Mouse (Mus musculus) heart, embryonic 13.5 days (tissue): ENCODE results near the gene Rasl10b. TPM values are rescaled to one million over a fixed set of nuclear protein-coding genes. Genes with fewer than 3 reads are reported as not detected.
A peak's percentile ranks its signal among the peaks of the same experiment; 100 is the strongest.

Source experiments
- ATAC-seq: fragments of 200-750 bp; cut with Nextera tagmentation; 2 replicates; pipeline ENCODE4 v1.8.0; 2017; ENCODE audit warnings: moderate TSS enrichment; ENCODE audit not compliant: insufficient number of reproducible peaks, low FRiP score, low TSS enrichment; ENCODE audit errors: extremely low read depth
- H3K27ac ChIP-seq: fragments of 300-500 bp; sonication (generic); replicated peaks from 2 replicates; pipeline ENCODE4 v1.5.1; 2015; ENCODE audit warnings: moderate library complexity, mild to moderate bottlenecking, inconsistent platforms
- H3K27me3 ChIP-seq: fragments of 300-500 bp; sonication (generic); replicated peaks from 2 replicates; pipeline ENCODE4 v1.6.1; 2015; ENCODE audit warnings: mild to moderate bottlenecking, inconsistent platforms
- H3K36me3 ChIP-seq: fragments of 300-500 bp; sonication (generic); 2 replicates; pipeline ENCODE4 v1.6.1; 2015; ENCODE audit warnings: mild to moderate bottlenecking, inconsistent platforms
- H3K4me1 ChIP-seq: fragments of 300-500 bp; sonication (generic); 2 replicates; pipeline ENCODE4 v1.6.1; 2015; ENCODE audit warnings: inconsistent platforms
- H3K4me2 ChIP-seq: fragments of 300-500 bp; sonication (generic); 2 replicates; pipeline ENCODE4 v1.6.1; 2015; ENCODE audit warnings: inconsistent platforms, mild to moderate bottlenecking, moderate library complexity
- H3K4me3 ChIP-seq: fragments of 300-500 bp; sonication (generic); 2 replicates; pipeline ENCODE4 v1.5.1; 2015; ENCODE audit warnings: moderate library complexity, mild to moderate bottlenecking, inconsistent platforms
- H3K9ac ChIP-seq: fragments of 300-500 bp; sonication (generic); 2 replicates; pipeline ENCODE4 v1.6.1; 2015; ENCODE audit warnings: inconsistent platforms, mild to moderate bottlenecking, moderate library complexity
- H3K9me3 ChIP-seq: fragments of 300-500 bp; sonication (generic); 2 replicates; pipeline ENCODE4 v1.6.1; 2016; ENCODE audit warnings: inconsistent platforms
- WGBS: fragments of 180-500 bp; shearing (Covaris S2); methylation state at CpG from one replicate; pipeline ENCODE4 v1.1.7; 2015; ENCODE audit warnings: mixed read lengths; 5-methylcytosine and 5-hydroxymethylcytosine counted together
- polyA plus RNA-seq: library from polyadenylated mRNA; unstranded; fragments of >200 nt; fragmentation: Nextera tagmentation; extraction: Ambion mirVana; gene quantifications from 2 replicates; pipeline ENCODE4 v1.2.1, GENCODE M21; 2015

Gene Rasl10b
- polyA plus RNA-seq, 1 experiment from 2014 or later = 7.2 TPM

DNA sequence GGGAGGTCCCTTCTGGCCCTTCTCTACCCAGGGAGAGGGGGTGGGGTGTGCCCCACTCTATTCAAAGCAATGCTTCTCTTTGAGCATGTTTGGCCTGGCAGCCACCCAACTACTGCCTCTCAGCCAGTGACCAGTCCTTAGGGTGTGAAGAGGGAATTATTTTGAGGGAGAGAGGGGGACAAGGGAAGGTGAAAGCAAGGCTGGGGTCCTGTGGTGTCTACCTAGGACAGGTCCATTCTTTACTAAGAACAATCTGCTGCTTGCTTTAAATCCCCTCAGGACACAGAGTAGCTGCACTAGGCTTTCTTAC lies 39.9 kb downstream of the Rasl10b start:
- 0 out of 2 replicates have a peak, but pooled peaks cover 3% of the 10 kb centered on the region for H3K36me3 ChIP-seq
- H3K9ac ChIP-seq = 0 out of 2 replicates have a peak overlapping the region, but pooled peaks have one; percentile 15
- H3K27ac ChIP-seq = peak overlapping the region; percentile 75
- no peaks in the 10 kb centered on the region for H3K9me3 ChIP-seq
- H3K4me3 ChIP-seq = no peak overlapping the region
- H3K27me3 ChIP-seq = peaks cover 36% of the 10 kb centered on the region
- peak overlapping the region; percentile 16; the same call in 1 of the 2 replicates for H3K4me2 ChIP-seq
- peaks cover 53% of the 10 kb centered on the region for H3K4me1 ChIP-seq
- peak; percentile 45 for ATAC-seq

DNA sequence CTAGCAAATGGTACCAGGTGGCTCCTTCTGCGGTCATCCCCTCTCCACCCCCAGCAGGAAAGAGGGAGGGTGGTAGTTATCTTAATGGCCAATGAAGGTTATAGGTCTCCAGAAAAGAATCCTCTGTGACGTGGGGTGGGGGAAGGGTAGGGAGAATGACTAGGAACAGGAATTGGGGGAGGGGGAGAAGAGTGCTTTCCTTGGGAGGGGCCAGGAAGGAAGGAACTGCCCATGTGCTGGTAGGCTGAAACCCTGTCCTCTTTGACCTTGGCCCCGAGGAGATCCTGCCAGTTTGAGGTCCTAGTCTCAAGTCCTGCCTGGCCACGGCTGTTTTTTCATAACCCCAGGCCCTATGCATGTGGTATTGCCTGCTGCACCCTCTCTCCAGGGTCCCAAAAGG lies 40.4 kb downstream of the Rasl10b start:
- peaks cover 53% of the 10 kb centered on the region for H3K4me1 ChIP-seq

GRCm38 (mm10) chr11:83450550-83450949 lies 41.6 kb downstream of the Rasl10b start:
- no peaks in the 10 kb centered on the region for H3K9me3 ChIP-seq
- no peak overlapping the region for H3K4me3 ChIP-seq
- H3K9ac ChIP-seq = no peak overlapping the region
- H3K4me1 ChIP-seq = peaks cover 58% of the 10 kb centered on the region
- no peak overlapping the region for H3K4me2 ChIP-seq
- H3K36me3 ChIP-seq = 0 out of 2 replicates have a peak, but pooled peaks cover 3% of the 10 kb centered on the region
- 30% methylated on average over 1 of the region's 1 CpGs for WGBS
- H3K27ac ChIP-seq = no peak overlapping the region
- ATAC-seq = no peak
- peaks cover 19% of the 10 kb centered on the region for H3K27me3 ChIP-seq

More for the DNA sequence above, 40.4 kb downstream of the Rasl10b start:
- H3K36me3 ChIP-seq = 0 out of 2 replicates have a peak, but pooled peaks cover 3% of the 10 kb centered on the region
- H3K4me3 ChIP-seq = no peak overlapping the region
- ATAC-seq = no peak
- no peaks in the 10 kb centered on the region for H3K9me3 ChIP-seq
- no peak overlapping the region for H3K4me2 ChIP-seq
- peaks cover 32% of the 10 kb centered on the region for H3K27me3 ChIP-seq
- WGBS = 32% methylated on average over 4 of the region's 4 CpGs
- H3K9ac ChIP-seq = 0 out of 2 replicates have a peak overlapping the region, but pooled peaks have one; percentile 33
- peak overlapping the region; percentile 75 for H3K27ac ChIP-seq

GRCm38 (mm10) chr11:83451281-83451680 lies 42.3 kb downstream of the Rasl10b start:
- Histone ChIP-seq H3K27me3 (peaks cover 17% of the 10 kb centered on the region), H3K4me2 (no peak overlapping the region), H3K9ac (no peak overlapping the region), H3K4me3 (no peak overlapping the region), H3K4me1 (peaks cover 64% of the 10 kb centered on the region), H3K9me3 (no peaks in the 10 kb centered on the region), H3K27ac (no peak overlapping the region), H3K36me3 (0 out of 2 replicates have a peak, but pooled peaks cover 3% of the 10 kb centered on the region)
- no peak for ATAC-seq
- WGBS = 83% methylated on average over 10 of the region's 10 CpGs

DNA sequence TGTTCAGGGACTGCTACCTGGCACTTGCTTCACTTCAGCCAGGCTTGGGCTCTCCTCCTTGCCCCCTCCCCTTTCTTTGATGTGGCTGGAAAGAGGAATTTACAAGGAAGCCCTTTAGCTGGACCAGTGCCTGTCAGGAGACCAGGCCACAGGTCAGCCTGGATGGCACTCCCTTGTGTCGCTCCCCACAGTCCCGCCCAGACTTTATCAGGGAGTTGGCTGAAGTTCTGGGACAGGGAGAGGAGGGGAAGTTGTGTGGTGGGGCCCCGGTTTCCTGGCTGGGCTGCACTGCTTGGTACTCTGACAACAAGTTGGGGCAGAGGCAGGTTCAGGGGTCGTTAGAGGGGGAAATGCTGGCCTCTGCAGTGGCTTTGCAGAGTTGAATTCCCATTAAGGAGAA lies 45.6 kb downstream of the Rasl10b start:
- Histone ChIP-seq H3K9me3 (no peaks in the 10 kb centered on the region), H3K4me2 (peak overlapping the region; percentile 33), H3K27me3 (peaks cover 15% of the 10 kb centered on the region), H3K36me3 (0 out of 2 replicates have a peak, but pooled peaks cover 3% of the 10 kb centered on the region), H3K9ac (peak overlapping the region; percentile 4; the same call in 1 of the 2 replicates), H3K27ac (peak overlapping the region; percentile 30), H3K4me1 (peaks cover 54% of the 10 kb centered on the region), H3K4me3 (no peak overlapping the region)
- ATAC-seq = no peak
- 3% methylated on average over 4 of the region's 4 CpGs for WGBS

- H3K4me1 ChIP-seq = peaks cover 52% of the 10 kb centered on the region
- 59% methylated on average over 3 of the region's 3 CpGs for WGBS
- H3K27me3 ChIP-seq = peaks cover 19% of the 10 kb centered on the region
- no peak overlapping the region for H3K9ac ChIP-seq
- no peak overlapping the region for H3K4me3 ChIP-seq
- no peaks in the 10 kb centered on the region for H3K9me3 ChIP-seq
- no peak overlapping the region for H3K27ac ChIP-seq
- no peak for ATAC-seq
- 0 out of 2 replicates have a peak, but pooled peaks cover 3% of the 10 kb centered on the region for H3K36me3 ChIP-seq
- H3K4me2 ChIP-seq = no peak overlapping the region
Measured at GRCm38 (mm10) chr11:83455608-83456007, 46.7 kb downstream of the Rasl10b start.

DNA sequence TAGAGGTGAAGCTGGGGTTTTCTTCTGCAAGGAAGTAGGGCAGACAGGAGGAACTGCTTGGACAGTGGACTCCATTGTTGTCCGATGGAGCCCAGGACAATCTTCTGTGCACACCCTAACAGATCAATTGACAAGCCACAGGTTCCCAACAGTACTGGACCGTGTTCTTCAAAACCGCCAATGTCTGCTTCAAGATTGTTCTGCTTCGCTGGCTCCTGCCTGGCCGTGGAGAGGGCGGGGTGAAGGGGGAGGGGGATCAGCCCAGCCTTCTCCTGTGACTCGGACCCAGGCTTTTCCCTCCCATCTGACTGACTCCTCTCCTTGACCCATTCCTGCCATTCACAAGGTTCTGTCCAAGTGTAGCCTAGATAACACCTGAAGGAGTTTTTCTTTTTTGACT lies 48.3 kb downstream of the Rasl10b start:
- Histone ChIP-seq H3K4me1 (peaks cover 60% of the 10 kb centered on the region), H3K4me3 (no peak overlapping the region), H3K27me3 (peaks cover 28% of the 10 kb centered on the region), H3K4me2 (no peak overlapping the region), H3K9me3 (no peaks in the 10 kb centered on the region), H3K9ac (no peak overlapping the region), H3K36me3 (no peaks in the 10 kb centered on the region), H3K27ac (no peak overlapping the region)
- no peak for ATAC-seq
- 50% methylated on average over 7 of the region's 7 CpGs for WGBS

- H3K4me3 ChIP-seq = no peak overlapping the region
- WGBS = 55% methylated on average over 9 of the region's 9 CpGs
- no peak for ATAC-seq
- H3K27ac ChIP-seq = no peak overlapping the region
- peaks cover 65% of the 10 kb centered on the region for H3K4me1 ChIP-seq
- peaks cover 33% of the 10 kb centered on the region for H3K27me3 ChIP-seq
- H3K9ac ChIP-seq = peak overlapping the region; percentile 10; the same call in 1 of the 2 replicates
- H3K9me3 ChIP-seq = no peaks in the 10 kb centered on the region
- H3K36me3 ChIP-seq = no peaks in the 10 kb centered on the region
- H3K4me2 ChIP-seq = no peak overlapping the region
Measured at GRCm38 (mm10) chr11:83457912-83458601, 49.1 kb downstream of the Rasl10b start.

GRCm38 (mm10) chr11:83461462-83462027 lies 52.6 kb downstream of the Rasl10b start:
- 77% methylated on average over 10 of the region's 10 CpGs for WGBS
- Histone ChIP-seq H3K27me3 (peaks cover 58% of the 10 kb centered on the region), H3K4me1 (peaks cover 59% of the 10 kb centered on the region), H3K36me3 (no peaks in the 10 kb centered on the region), H3K4me2 (peak overlapping the region; percentile 97), H3K27ac (no peak overlapping the region), H3K4me3 (peak overlapping the region; percentile 76), H3K9me3 (no peaks in the 10 kb centered on the region), H3K9ac (peak overlapping the region; percentile 86)
- ATAC-seq = no peak

- Histone ChIP-seq H3K36me3 (no peaks in the 10 kb centered on the region), H3K4me1 (peaks cover 61% of the 10 kb centered on the region), H3K4me3 (peak within 1 kb of the TSS; percentile 76), H3K9me3 (no peaks in the 10 kb centered on the region), H3K4me2 (peak within 1 kb of the TSS; percentile 97), H3K27me3 (peaks cover 58% of the 10 kb centered on the region), H3K9ac (peak within 1 kb of the TSS; percentile 86), H3K27ac (0 out of 2 replicates have a peak within 1 kb of the TSS, but pooled peaks have one; percentile 37)
- ATAC-seq = peak; percentile 8; the same call in 1 of the 2 replicates
- WGBS = 0% methylated on average over 39 of the region's 42 CpGs
Measured at GRCm38 (mm10) chr11:83462711-83463244, 53.8 kb downstream of the Rasl10b start, which contains the start of gene Mmp28. Gene Mmp28, minus strand, starts transcription at chr11:83463071.

DNA sequence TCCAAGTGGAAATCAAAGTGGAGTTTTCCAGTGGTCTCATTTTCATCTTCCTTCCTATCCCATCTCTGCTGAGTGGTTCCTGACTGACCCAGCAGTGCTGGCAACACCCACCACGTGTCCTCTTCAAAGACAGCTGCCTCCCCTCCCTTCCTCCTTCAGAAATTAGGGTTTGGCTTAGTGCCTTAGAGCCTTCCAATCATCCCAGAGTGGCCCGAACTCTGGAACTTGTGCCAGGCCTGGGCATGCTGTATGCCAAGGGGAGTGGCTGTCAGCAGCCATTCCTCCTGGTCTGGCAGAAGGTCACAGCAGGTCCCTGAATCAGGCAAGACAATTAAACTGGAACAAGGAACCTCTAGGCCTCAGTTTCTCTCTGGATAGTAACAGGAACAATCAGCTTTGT lies 57.0 kb downstream of the Rasl10b start:
- Histone ChIP-seq H3K9ac (no peak overlapping the region), H3K4me3 (no peak overlapping the region), H3K36me3 (no peaks in the 10 kb centered on the region), H3K4me1 (peaks cover 52% of the 10 kb centered on the region), H3K27me3 (peaks cover 58% of the 10 kb centered on the region), H3K9me3 (no peaks in the 10 kb centered on the region), H3K4me2 (no peak overlapping the region), H3K27ac (no peak overlapping the region)
- ATAC-seq = no peak
- WGBS = 28% methylated on average over 2 of the region's 2 CpGs
